Mouse (Mus musculus): Measurements from ENCODE around the gene Dusp8.

DNA sequence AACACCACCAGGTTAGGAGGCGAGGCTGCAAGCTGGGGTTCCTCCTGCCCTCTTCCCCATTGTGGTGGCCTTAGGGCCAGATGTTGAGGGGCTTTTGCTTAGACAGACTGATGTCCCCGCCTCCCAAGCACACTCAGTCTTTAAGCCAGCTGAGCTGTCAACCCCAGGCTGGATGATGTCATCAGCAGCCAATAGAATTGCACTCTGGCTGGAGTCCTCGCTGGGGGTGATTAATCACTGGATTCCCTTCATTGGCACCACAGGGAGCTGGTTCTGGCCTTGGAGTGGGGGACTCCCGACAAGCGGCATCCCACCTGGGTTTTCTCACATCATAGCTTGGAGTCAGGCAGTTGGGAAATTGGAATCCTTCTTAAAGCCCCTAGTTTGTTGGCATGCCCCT lies 6.8 kb downstream of the Dusp8 start:
- TF ChIP-seq CTCF (conservative IDR thresholded peaks at IDR 0.05 in 1 of 2, IDR thresholded peaks at IDR 0.05 in 1 of 2; ENCODE audit: low read depth in 2 of 2, low read length in 2 of 2) (no peak), CHD1 (IDR thresholded peaks at IDR 0.05; ENCODE audit: low read depth, low read length) (no peak), POLR2A (IDR thresholded peaks at IDR 0.05; ENCODE audit: low read depth, low read length) (no peak), MAZ (IDR thresholded peaks at IDR 0.05; ENCODE audit: low read depth, low read length) (no peak), RAD21 (IDR thresholded peaks at IDR 0.05; ENCODE audit: low read depth, low read length) (no peak), ZNF384 (IDR thresholded peaks at IDR 0.05; ENCODE audit: low read depth, low read length) (no peak), EP300 (IDR thresholded peaks at IDR 0.05; ENCODE audit: low read length) (no peak), TBP (conservative IDR thresholded peaks at IDR 0.05; ENCODE audit: low read depth, low read length) (no peak), MYC (IDR thresholded peaks at IDR 0.05; ENCODE audit: low read depth, low read length) (no peak), BHLHE40 (IDR thresholded peaks at IDR 0.05; ENCODE audit: low read depth, low read length) (no peak), PAX5 (IDR thresholded peaks at IDR 0.05; ENCODE audit: low read length) (no peak), MAFK (IDR thresholded peaks at IDR 0.05; ENCODE audit: insufficient replicate concordance, low read length) (no peak), USF1 (IDR thresholded peaks at IDR 0.05; ENCODE audit: low read depth, low read length) (no peak)

Measured in CH12.LX (cell line).